Mouse (Mus musculus) megakaryocyte, embryonic 14.5 days (primary cell): Measurements from ENCODE around the gene Sox2. TPM values are rescaled to one million over a fixed set of nuclear protein-coding genes. Genes with fewer than 3 reads are reported as not detected.

ENCODE experiments used
- H3K27me3 ChIP-seq: replicated peaks from 2 replicates; pipeline ENCODE3; 2012; ENCODE audit warnings: inconsistent platforms
- H3K36me3 ChIP-seq: replicated peaks from 2 replicates; pipeline ENCODE3; 2012; ENCODE audit warnings: low read length, inconsistent platforms, mixed read lengths
- H3K4me1 ChIP-seq: 2 replicates; pipeline ENCODE4 v1.6.1; 2012; ENCODE audit warnings: inconsistent platforms
- H3K4me3 ChIP-seq: replicated peaks from 2 replicates; pipeline ENCODE3; 2012; ENCODE audit warnings: moderate library complexity, mild to moderate bottlenecking, inconsistent platforms
- H3K9me3 ChIP-seq: 2 replicates; pipeline ENCODE4 v1.6.1; 2012; ENCODE audit warnings: inconsistent platforms
- FLI1 ChIP-seq: IDR thresholded peaks from 2 replicates; pipeline ENCODE4 v1.6.1; 2012; ENCODE audit warnings: low read length, inconsistent platforms, mixed read lengths
- GATA1 ChIP-seq: IDR thresholded peaks from 3 replicates; pipeline ENCODE4 v1.6.1; 2012; ENCODE audit warnings: mixed read lengths, low read length, inconsistent platforms, borderline replicate concordance
- polyA plus RNA-seq: library from polyadenylated mRNA; stranded (reverse); fragments of >175 nt; gene quantifications from 2 replicates; pipeline ENCODE4 v1.2.3, GENCODE M21; 2012; ENCODE audit warnings: low replicate concordance; ENCODE audit not compliant: insufficient read depth

The Sox2 gene
- polyA plus RNA-seq, 1 experiment, result not detected

DNA sequence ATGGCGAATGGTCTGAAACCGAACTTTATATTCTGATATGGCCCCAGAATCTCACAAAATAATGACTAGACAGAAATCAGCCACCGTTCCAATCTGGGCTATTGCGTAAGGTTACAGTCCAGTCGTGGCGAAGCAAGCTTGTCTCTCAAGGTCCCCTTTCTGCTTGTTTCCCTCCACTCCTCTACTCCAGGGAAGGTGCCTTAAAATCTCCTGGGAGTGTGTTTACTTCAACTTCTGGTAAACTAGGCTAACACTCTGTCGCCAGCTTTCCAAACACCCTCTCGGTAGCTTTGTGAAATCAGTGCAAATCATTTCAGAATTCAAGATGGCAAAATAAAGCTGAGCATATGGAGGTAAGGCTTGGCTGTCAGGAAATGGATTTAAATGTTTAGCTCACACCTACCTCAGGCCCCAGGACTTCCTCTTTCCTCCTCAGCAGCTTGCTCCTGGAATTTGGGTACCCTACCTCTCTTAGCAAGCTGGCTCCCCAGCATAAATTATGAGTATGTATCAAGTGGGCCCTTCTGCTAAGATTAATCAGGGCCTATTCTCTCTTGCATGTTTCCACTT lies 8.8 kb downstream of the Sox2 start:
- Histone ChIP-seq H3K4me3 (no peak overlapping the region), H3K27me3 (peaks cover 96% of the 10 kb centered on the region), H3K9me3 (peaks cover 29% of the 10 kb centered on the region), H3K36me3 (no peaks in the 10 kb centered on the region), H3K4me1 (peaks cover 15% of the 10 kb centered on the region)
- TF ChIP-seq GATA1 (no peak), FLI1 (no peak)

DNA sequence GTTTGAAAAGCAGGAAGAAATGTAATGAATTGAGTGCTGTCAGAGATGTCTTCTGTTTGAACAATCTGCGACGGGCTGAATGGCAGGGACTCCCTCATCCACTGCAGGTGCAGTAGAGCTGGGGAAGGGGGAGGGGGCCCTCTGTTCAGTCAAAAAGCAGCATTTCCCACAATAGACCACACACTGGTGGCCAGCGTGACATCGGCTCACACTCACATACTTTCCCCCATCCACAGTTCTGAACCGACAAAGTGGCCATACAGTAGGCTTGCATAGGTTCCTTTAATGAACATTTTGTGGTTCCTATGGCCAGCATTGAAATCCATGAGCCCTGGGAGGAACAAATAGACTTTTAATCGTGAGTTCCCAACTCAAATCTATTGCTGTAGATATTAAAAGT lies 9.7 kb downstream of the Sox2 start:
- no peak overlapping the region for H3K4me3 ChIP-seq
- TF ChIP-seq FLI1 (no peak), GATA1 (no peak)
- no peaks in the 10 kb centered on the region for H3K36me3 ChIP-seq
- H3K9me3 ChIP-seq, result peaks cover 34% of the 10 kb centered on the region
- peaks cover 96% of the 10 kb centered on the region for H3K27me3 ChIP-seq
- peaks cover 23% of the 10 kb centered on the region for H3K4me1 ChIP-seq

DNA sequence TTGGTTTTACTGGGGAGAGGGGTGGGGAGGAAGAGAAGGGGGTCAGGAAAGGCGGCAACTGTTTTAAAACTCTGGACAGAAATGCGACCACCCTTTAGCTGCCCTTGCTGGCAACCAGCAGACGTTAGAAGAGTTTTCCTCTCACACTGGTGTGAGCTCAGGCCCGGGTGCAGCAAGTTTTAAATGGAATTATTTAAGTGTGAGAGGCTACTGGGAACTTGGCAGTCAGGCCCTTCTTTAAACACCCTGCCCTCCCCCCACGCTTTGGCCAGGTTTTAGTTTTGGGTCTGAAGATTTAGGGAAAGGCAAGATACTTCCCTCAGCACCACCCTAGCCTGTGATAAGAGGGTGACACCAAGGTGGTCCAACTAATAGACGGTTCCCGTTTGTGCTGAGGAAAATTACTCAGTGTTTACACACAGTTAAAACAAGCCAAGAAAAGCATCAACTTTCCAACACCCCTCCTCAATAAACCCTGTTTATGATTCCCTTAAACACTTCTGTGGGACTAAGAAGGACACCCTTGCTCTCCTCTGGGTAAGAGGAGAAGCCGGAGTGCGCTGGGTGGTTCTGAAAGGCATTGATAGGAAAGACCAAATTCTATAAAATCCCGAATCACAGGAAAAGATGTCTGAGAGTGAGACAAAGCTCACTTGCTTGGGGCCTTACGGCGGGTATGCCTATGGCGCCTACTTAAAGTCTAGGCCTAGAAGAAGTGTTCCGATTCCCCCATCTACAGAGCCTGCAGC lies 10.5 kb downstream of the Sox2 start:
- Histone ChIP-seq H3K4me3 (no peak overlapping the region), H3K27me3 (peaks cover 96% of the 10 kb centered on the region), H3K9me3 (peaks cover 34% of the 10 kb centered on the region), H3K36me3 (no peaks in the 10 kb centered on the region), H3K4me1 (peaks cover 29% of the 10 kb centered on the region)
- TF ChIP-seq GATA1 (no peak), FLI1 (no peak)

DNA sequence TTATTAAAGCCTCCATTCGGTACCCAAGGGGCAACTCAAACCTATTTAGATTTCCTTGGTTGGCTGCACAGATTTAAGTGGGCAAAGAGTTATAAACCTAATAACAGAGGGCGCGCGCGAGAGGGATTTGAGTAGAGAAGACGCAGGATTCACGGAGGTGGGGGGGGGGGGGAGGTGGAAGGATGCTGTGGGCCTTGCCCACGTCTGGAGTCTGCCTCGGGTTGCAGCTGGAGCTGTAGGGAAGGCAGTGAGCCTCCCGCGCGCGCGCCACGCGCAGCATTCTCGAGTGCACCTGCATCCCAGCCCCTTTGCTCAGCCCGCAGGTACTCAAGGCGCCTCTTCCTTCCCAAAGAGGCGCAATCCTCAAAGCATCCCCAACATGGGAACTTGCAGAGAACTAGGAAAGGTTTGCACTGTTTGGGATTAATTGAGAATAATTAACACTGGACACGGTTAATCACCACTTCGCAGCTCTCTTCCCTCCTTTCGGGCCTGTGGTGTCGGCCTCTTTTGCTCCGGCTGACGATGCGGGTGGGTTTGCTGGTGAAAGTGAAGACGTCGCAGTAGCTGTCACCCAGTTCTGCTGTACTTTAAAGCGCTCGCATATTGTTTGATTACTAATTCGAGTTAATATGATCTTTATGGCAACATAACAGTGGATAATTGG lies 11.3 kb downstream of the Sox2 start:
- H3K4me3 ChIP-seq, result no peak overlapping the region
- H3K36me3 ChIP-seq, result no peaks in the 10 kb centered on the region
- peaks cover 34% of the 10 kb centered on the region for H3K9me3 ChIP-seq
- H3K4me1 ChIP-seq, result peaks cover 29% of the 10 kb centered on the region
- TF ChIP-seq GATA1 (no peak), FLI1 (no peak)
- H3K27me3 ChIP-seq, result peaks cover 97% of the 10 kb centered on the region

DNA sequence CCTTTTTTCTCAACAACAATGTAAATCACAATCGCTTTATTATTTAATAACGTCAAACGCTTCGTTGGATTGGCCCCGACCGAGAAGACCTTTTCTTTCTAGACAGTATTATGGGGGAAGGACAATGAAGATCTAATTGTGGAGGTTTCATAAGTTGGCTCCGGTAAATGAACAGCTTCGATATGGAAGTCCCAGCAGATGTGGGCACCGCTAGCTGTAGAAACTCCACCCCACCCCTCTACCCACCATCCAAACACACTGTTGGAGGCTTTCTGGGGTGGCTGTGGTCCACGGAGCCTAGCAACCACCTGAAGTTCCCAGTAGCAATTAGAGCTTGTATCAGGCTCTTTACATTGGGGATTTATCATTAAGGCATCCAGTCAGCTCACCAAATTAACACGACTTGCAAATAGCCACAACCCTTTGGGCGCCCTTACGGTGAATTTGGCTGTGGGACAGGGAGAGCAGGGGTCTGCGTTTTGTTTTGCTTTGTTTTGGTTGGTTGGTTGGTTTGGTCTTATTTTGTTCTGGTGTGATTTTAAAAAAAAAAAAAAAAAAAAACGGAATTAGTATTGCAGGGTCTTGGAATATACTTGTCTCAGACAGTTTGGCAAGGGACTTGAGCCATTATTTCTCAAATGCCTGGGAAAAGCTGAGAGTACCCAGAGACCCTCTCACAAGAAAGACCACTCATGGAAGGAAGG lies 12.0 kb downstream of the Sox2 start:
- Histone ChIP-seq H3K9me3 (peaks cover 34% of the 10 kb centered on the region), H3K4me1 (peaks cover 29% of the 10 kb centered on the region), H3K36me3 (no peaks in the 10 kb centered on the region), H3K4me3 (no peak overlapping the region), H3K27me3 (peaks cover 97% of the 10 kb centered on the region)
- TF ChIP-seq FLI1 (no peak), GATA1 (no peak)

DNA sequence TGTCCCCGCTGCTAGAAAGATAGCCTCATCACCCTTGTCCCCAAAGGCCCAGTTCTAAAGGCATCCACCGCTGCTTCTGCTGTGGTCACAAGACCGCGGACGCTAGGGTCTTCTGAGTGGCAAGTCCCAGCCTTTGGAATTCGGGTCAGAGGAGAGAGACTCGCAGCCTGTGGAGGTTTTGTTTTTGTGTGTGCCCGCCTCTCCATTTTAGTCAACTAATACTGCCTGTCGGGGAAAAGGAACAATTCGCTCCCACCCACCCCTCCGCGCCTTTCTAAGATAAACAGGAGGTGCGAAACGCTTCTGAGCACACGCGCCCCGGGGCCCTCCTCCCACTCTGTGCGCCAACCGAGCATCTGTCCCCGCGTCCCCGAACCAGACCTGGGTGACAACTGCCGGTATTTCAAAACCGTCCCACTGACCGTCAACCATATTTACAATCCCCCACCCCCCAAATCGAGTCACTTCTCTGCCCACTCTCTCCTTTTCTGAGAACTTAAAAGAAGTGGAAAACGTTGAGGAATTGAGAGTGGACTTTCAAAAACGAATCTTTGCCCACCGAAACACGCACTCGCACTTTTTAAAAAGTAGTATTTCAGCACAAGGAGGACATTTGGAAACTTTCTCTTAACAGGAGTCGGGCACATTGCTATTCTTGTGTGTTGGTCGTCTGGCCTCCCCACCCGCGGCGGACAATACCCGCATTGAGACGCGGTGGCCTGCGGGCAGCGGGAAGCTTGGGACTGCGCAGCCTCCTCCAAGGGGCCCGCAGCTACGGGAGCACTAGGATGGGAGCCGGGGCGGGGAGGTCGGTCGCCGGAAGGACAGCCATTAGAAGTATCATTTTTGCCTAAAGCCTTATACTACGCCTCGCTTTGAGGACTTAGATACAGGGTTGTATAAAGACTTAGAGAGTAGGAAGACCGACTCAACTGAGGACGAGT lies 12.8 kb downstream of the Sox2 start:
- H3K27me3 ChIP-seq, result peaks cover 94% of the 10 kb centered on the region
- TF ChIP-seq GATA1, result no peak
- no peak for TF ChIP-seq FLI1
- H3K9me3 ChIP-seq, result peaks cover 31% of the 10 kb centered on the region
- H3K4me1 ChIP-seq, result peaks cover 29% of the 10 kb centered on the region
- no peaks in the 10 kb centered on the region for H3K36me3 ChIP-seq
- peak overlapping the region; percentile 91 for H3K4me3 ChIP-seq

DNA sequence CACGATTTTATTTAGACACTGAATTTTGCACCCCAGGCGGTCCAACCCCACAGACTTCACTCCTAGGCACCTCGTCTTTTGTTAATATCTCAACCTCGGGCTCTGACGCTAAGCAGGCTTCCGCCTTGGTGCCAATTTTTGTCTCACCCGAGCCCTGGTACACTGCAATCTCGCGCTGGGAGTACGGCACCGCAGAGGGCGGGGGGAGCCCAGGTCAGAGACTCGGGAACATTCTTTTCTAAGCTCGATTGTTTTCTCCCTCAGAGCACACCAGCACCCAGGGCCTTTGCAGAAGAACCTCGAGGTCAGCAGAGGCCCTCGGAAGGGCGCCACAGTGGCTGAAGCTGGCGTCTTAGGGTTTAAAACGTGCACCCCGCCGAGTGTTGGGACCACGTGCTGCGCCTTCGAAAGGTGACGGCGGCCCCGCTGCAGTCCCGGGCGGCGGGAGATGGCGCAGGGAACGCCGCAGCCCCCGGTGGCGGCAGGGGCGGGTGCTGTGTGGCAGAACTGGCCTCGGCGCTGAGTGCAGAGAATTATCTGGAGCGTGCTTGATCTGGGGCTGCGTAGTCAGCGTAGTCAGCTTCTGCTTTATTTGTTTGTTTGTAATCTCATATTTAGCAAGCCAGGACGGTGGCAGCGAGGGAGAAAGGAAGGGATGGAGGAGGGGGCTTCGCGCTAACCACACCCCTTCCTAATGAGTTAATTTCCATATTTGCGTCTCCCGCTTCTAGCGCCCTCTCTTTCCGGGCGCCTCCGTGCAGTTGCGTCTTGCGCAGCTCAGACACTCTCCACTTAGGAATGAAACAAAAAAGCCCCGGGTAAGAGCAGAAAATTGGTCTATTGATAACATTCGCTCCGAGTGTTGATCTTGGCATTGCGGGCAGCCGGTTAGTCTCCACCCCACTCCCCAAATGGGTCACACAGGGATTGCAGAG lies 13.8 kb downstream of the Sox2 start:
- Histone ChIP-seq H3K36me3 (no peaks in the 10 kb centered on the region), H3K27me3 (peaks cover 92% of the 10 kb centered on the region), H3K4me3 (peak overlapping the region; percentile 91), H3K4me1 (peaks cover 29% of the 10 kb centered on the region), H3K9me3 (peaks cover 28% of the 10 kb centered on the region)
- TF ChIP-seq GATA1 (no peak), FLI1 (no peak)

DNA sequence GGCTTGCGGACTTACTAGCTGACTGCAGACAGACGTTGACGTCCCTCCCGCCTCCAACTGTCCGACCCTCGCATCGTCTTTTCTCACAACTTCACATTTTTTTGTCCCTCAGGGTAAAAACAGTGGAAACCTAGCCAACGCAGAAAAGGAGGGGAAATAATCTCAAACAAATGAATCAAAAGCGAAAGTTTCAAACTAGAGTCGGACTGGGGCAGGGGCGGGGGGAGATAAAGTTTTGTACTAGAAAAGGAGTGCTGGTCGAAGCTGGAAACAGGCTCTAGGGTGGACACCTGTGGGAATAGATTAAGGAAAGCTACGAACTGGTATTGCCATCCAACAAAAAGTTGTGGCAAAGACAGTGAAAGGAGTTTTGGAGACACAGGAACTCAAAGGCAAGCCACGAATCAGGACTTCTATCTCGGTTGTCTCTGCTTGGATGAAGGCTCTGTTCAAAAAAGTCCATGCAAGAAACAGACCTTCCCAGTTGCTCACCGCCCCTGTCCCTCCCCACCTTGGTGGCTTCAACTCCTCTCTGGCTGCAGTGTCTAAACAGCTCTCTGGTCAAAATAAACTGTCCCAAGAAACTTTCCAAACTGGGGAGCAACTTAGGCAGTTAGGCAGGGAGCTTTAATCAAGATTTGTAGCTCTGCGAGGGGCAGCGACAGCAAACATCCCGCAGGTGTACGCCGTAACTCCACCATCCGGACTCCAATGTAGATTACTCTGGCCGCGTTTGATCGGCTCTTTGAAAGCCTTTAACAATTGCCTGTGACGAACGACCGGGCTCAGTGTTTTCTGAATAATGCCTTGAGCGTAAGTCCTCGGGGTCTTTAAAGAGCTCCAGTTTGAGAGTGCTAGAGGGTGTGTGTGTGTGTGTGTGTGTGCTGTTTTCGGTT lies 14.7 kb downstream of the Sox2 start:
- Histone ChIP-seq H3K36me3 (no peaks in the 10 kb centered on the region), H3K4me3 (peak overlapping the region; percentile 91), H3K9me3 (peaks cover 29% of the 10 kb centered on the region), H3K27me3 (peaks cover 95% of the 10 kb centered on the region), H3K4me1 (peaks cover 29% of the 10 kb centered on the region)
- TF ChIP-seq GATA1 (no peak), FLI1 (no peak)
